Mouse (Mus musculus) left cerebral cortex, postnatal 10 days (tissue): ENCODE measurements around the gene Gm5617. TPM values are rescaled to one million over a fixed set of nuclear protein-coding genes. Genes with fewer than 3 reads are reported as not detected.
"Not testable (repeated sequence)": the region's sequence is repeated elsewhere in the genome, so short reads cannot be mapped to it uniquely, and the experiment has no call there.

Source experiments
- DNase-seq, 2 experiments: peaks; one replicate each; pipeline ENCODE4 v3.0.0; 2021 to 2022; ENCODE audit warnings: low spot score in 2 of 2, mixed read lengths in 1 of 2; ENCODE audit errors: extremely low spot score in 1 of 2
- intact Hi-C: fragments of 180-260 bp; cut with DNase I; formaldehyde crosslinking; loops from one replicate; pipeline ENCODE4 v1.15.1; 2025
- total RNA-seq, 2 experiments: library from RNA; stranded (reverse); gene quantifications; 2 replicates each; pipeline ENCODE4 v1.2.3; 2021

The Gm5617 gene
- 1 to 10 TPM; 9.3 to 9.7 TPM for total RNA-seq

DNA sequence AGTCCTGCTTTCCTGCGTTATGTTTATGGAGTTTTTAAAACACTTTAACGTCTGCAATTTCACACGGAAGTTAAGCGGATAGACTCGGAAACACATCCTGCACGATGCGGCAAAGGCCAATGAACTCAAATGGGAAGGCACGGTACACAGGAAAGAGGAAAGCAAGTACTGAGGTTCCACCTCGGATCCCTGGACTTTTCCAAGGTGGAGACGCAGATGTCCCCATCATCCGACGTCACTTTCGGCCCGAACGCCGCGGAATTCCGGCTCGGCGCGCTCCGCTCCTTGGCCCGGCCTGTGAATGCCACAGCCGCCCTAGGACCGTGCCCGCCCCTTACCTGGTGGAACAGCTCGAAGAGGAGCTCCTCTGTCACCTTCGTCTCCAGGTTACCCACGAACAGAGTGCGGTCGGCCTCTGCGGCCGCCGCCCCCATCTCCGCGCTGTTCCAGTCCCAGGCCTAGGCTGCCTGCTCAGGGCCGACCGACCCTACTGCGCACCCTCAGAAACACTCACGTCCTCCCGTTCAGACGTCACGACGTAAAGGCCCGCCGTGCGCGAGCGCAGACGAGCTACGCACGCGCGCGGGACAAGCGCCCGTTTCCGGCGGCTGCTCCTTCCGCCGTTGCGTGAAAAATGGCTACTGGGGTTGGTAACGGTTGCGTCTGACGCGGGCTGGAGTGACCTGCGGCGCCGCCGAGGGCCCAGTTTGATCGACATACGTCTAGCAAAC, at the start of gene Gm5617, which contains the start of gene Rbm7:
Gene Gm5617 (plus strand): TSS at position 626 of the 731 bp plus-strand sequence.
Gene Rbm7 (minus strand): TSS at position 483 of the 731 bp plus-strand sequence.
- DNase-seq = peak; percentile 93 to 97
- intact Hi-C loops = no loop called here

DNA sequence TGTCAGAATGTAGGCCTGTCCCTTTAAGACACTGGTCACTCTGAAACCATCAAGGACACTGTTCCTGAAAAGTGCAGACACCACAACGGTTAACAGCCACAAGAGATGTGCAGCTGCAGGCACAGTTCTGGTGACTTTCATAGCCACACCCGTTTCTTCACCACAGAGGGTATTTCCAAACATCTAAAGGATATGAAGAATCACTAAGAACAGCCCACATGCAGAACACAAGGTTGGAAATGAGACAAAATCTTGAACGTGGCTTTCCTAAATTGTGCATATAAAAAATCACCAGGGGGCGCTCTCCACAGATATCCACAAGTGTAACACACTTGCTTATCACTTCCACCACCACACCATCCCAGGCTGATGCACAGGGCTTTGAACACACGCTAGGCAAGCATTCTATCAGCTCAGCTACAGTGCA, 47.4 kb upstream of the Gm5617 start:
- DNase-seq = no peak
- intact Hi-C loops = no loop called here

DNA sequence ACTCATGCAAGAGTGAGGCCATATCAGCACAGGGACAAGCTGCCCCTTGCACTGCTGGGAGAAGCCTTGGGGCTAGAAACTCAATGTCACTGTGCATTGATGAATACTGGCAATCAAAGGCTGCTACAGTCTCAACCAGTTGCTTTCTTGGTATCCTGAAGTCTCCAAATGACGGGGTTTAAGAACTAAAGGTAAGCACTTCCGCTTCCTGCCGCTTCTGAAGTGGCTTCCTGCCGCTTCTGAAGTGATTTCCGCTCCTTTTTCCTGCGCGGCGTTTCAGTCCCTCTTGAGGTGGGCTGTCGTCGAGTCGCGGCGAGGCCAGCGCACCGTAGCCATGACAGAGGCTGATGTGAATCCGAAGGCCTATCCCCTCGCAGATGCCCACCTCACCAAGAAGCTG, 45.2 kb upstream of the Gm5617 start:
- no peak for DNase-seq

GRCm38 (mm10) chr9:48455961-48456360, 39.3 kb upstream of the Gm5617 start:
- no peak for DNase-seq
- intact Hi-C loops = no loop called here

More for the DNA sequence above, 45.2 kb upstream of the Gm5617 start:
- intact Hi-C loops = no loop called here

DNA sequence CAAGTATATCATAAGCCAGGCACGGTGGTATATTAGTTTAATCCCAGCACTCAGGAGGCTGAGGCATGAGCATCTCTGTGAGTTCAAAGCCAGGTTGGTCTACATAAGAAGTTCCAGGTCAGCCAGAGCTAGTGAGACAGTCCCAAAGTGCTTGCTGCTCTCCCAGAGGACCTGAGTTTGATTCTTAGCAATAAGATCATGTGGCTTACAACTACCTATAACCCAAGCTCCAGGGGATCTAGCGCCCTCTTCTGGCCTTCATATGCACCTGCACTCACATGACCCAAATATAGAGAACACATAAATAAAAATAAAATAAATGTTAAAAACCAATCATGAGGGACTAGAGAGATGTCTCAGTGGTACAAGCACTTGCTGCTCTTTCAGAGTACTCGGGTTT, 36.4 kb upstream of the Gm5617 start:
- no peak for DNase-seq
- intact Hi-C loops = no loop called here

DNA sequence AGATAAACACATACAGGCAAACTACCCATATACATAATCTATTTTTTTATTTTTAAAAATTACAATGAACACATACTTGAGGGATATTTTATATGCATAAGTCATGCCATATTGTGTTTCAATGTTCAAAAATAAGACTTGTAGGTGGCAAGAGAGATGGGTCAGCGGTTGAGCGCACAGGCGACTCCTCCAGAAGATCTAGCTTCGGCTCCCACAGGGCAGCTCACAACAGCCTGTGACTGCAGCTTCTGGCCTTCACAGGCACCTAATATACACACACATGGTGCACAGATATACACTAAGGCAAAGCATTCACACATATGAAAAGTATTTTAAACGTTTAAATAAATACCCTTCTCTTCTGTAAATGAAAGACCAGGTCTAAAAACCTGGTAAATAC, 35.9 kb upstream of the Gm5617 start:
- intact Hi-C loops = no loop called here
- DNase-seq = no peak

GRCm38 (mm10) chr9:48460720-48461119, 34.5 kb upstream of the Gm5617 start:
- no peak for DNase-seq
- intact Hi-C loops = no loop called here

DNA sequence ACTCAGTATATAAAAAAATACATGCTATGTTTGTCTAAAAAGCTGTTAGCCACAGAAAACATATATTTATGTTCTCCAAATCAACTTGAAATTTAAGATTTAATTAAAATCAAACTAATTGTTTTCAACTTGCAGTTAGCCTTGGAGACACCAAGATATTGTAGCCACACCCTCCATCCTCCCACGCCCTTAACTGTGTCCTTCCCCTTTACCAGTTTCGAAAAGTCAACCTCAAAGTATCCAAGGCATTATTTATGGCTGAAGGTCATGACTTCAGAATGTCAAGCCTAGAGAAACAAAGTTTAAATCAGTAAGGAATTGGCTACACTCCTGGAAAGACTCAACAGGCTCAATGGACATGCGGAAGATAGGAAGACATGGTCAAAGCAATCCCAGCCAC, 33.7 kb upstream of the Gm5617 start:
- DNase-seq = no peak
- intact Hi-C loops = no loop called here

DNA sequence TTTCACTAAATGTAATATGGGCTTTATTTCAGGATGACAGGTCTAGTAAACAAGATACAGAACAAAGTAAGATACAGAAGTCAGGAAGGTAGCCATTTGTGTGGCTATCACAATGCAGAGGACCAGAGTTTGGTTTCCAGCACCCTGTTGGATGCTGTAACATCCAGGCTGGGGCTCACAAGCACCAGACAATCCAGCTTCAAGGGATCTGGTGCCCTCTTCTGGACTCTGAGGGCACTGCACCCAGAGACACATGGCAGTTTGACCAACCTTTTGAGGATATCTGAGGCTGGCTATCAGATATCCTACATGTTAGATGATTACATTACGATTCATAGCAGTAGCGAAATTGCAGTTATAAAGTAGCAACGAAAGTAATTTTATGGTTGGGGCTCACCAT, 29.6 kb upstream of the Gm5617 start:
- intact Hi-C loops = loop anchor here (5.0 kb wide), 1 partner anchor 97 kb away; no protein-coding TSS in a partner anchor
- DNase-seq = no peak

GRCm38 (mm10) chr9:48466804-48467203, 28.4 kb upstream of the Gm5617 start:
- DNase-seq = peak in 1 of 2 experiments; percentile 52

GRCm38 (mm10) chr9:48467471-48467870, 27.8 kb upstream of the Gm5617 start:
- not testable (repeated sequence) for DNase-seq
- intact Hi-C loops = loop anchor here (5.0 kb wide), 1 partner anchor 95 kb away; no protein-coding TSS in a partner anchor

More at GRCm38 (mm10) chr9:48466804-48467203, 28.4 kb upstream of the Gm5617 start:
- intact Hi-C loops = loop anchor here (5.0 kb wide), 1 partner anchor 95 kb away; no protein-coding TSS in a partner anchor

DNA sequence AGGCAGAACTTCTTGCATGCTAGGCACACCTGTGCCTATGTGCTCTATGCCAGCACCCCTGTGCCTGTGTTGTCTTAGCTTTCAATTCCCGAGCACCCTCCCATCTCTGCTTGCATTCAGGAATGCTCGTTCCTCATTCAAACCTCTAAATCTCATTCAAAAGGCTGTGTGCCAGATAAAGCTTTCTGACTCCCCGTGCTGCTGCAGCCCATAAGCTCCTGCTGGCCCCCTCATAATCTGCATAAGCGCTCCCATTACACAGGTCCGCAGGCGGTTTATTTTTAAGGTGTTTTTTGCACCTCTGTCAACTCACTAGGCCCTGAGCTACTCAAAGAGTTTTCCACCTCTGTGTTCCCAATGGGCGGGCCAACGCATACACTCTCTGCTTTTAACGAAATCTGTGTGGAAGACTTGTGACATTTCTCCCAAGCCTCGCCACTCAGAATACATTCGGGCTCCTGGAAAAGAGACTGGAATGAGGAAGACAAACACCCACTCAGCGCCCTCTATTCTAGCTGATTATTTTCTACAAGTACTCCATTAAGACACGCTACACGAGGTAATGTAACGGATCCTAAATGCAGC, 22.7 kb upstream of the Gm5617 start:
- intact Hi-C loops = no loop called here

GRCm38 (mm10) chr9:48473131-48473530, 22.1 kb upstream of the Gm5617 start:
- intact Hi-C loops = no loop called here
- no peak for DNase-seq

More for the DNA sequence above, 22.7 kb upstream of the Gm5617 start:
- no peak for DNase-seq

DNA sequence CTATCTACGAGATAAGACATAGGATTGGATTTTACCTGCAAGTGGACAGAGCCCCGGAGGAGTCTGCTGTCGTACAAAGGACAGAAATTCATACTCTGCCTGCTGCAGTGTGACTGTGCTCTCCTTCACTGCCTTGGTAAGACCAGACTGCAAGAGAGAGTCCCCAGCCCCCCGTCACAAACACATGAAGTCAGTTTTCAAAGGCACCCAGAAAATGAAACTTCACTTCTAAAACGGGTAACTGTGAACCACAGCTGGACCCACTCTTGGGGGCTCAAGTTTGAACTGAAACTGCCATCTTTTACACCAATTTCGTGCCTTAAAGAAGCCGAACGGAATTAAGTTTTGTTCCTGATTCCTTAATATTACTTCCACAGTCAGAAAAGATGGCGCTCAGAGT, 20.9 kb upstream of the Gm5617 start:
- intact Hi-C loops = no loop called here
- DNase-seq = no peak

DNA sequence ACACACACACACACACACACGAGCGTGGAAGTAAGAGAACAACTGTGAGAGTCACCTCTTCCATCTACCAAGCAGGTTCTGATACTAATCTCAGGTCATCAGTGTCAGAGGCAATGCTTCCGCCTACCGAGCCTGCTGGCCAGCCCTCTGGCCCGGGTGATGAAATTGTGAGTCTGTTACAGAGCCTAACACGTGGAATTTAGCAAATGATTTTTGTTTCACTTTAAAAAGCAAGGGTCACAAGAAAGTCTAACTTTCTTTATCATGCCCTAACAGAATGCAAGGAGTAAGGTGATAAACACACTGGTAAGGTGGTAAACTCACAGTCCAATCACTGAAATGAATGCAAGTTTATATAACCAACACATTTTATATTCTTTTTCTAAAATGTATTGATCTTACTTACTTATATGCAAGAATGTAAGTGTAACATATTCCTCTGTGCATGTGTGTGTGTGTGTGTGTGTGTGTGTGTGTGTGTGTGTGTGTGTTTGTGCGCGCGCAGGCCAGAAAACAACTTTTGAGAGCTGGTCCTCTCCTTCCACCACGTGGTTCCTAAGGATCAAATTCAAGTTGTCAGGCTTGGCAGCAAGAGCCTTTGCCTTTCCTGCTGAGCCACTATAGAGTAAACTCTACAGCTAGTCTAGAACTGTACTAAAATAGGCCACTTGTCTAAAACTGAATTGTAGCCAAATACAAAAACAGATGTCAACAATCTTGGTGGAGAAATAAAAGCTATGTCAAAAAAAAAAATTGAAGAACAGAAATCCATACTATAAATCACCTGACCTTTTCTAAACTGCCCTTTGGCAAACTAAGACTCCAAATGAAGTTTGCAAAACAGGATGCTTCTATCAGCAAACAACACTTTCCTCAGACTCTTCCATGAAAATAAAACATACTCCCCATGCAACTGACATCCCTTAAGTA, 18.7 kb upstream of the Gm5617 start:
- DNase-seq = no peak
- intact Hi-C loops = no loop called here

DNA sequence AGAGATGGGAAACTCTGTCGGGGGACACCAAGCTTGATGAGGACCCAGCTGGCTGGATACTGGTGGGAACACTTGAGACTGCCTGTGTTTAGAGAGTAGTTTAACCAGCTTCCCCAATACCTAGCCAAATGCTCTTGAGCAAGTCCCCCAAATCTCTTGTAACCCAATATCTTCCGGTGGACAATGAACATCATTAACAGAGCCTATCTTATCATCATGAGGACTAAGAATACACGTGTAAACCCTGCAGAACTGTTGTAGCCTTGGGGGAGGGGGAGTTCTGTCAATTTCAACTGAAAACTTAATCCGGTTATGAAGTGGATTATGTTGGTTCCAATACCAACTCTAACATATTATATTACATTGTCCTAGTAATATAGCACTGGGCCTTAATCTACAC, 16.4 kb upstream of the Gm5617 start:
- DNase-seq = no peak
- intact Hi-C loops = no loop called here

GRCm38 (mm10) chr9:48479838-48480410, 15.3 kb upstream of the Gm5617 start:
- DNase-seq = no peak
- intact Hi-C loops = no loop called here

GRCm38 (mm10) chr9:48480411-48481213, 14.6 kb upstream of the Gm5617 start, which contains the start of gene Rexo2:
Gene Rexo2 (minus strand): TSS chr9:48480623.
- DNase-seq = peak; percentile 95 to 97

More at GRCm38 (mm10) chr9:48480411-48481213, 14.6 kb upstream of the Gm5617 start, which contains the start of gene Rexo2:
- intact Hi-C loops = no loop called here
